Mouse (Mus musculus) CH12.LX (cell line): ENCODE measurements around the gene 4933427D14Rik. TPM values are rescaled to one million over a fixed set of nuclear protein-coding genes. Genes with fewer than 3 reads are reported as not detected.

Source experiments
- DNase-seq: peaks from one replicate; pipeline ENCODE4 v3.0.0-alpha.2; 2013; ENCODE audit errors: extremely low read depth
- H3K27ac ChIP-seq: 2 replicates; pipeline ENCODE4 v1.5.1; 2012; ENCODE audit warnings: low read depth, mild to moderate bottlenecking, control low read depth, moderate library complexity; ENCODE audit not compliant: insufficient read depth
- H3K27me3 ChIP-seq: replicated peaks from 2 replicates; pipeline ENCODE3; 2012; ENCODE audit warnings: inconsistent platforms
- H3K36me3 ChIP-seq, 2 experiments: replicated peaks in 1 of 2; 2 replicates each; pipeline versions ENCODE3 to v1.6.1; 2012; ENCODE audit warnings: inconsistent platforms in 1 of 2, low read length in 1 of 2, mild to moderate bottlenecking in 1 of 2, mixed read lengths in 1 of 2, moderate library complexity in 1 of 2; ENCODE audit not compliant: control insufficient read depth in 1 of 2, insufficient read depth in 1 of 2
- H3K4me1 ChIP-seq, 2 experiments: 2 replicates each; pipeline ENCODE4 v1.6.1; 2012; ENCODE audit warnings: inconsistent platforms in 1 of 2, moderate library complexity in 1 of 2; ENCODE audit not compliant: insufficient read depth in 2 of 2, control insufficient read depth in 1 of 2
- H3K4me2 ChIP-seq: 2 replicates; pipeline ENCODE4 v1.6.1; 2012; ENCODE audit warnings: low read depth, mild to moderate bottlenecking, control low read depth; ENCODE audit not compliant: poor library complexity, insufficient read depth, severe bottlenecking
- H3K4me3 ChIP-seq, 3 experiments: fragments of 150-350 bp in 1 of 3; sonication (generic) in 1 of 3; replicated peaks in 1 of 3; 2 replicates each; pipeline versions ENCODE3 to v1.5.1; 2011 to 2012; ENCODE audit warnings: low read depth in 2 of 3, low read length in 2 of 3, mild to moderate bottlenecking in 2 of 3, moderate library complexity in 2 of 3, control low read depth in 1 of 3, improper control_type of control experiment in 1 of 3, inconsistent platforms in 1 of 3, mixed read lengths in 1 of 3; ENCODE audit not compliant: poor library complexity in 1 of 3
- H3K79me2 ChIP-seq: replicated peaks from 2 replicates; pipeline ENCODE4 v1.6.1; 2012; ENCODE audit warnings: mild to moderate bottlenecking, moderate library complexity; ENCODE audit not compliant: control insufficient read depth, poor library complexity, insufficient read depth, severe bottlenecking; ENCODE audit errors: extremely low read depth
- H3K9ac ChIP-seq: 2 replicates; pipeline ENCODE4 v1.6.1; 2012; ENCODE audit warnings: low read depth, mild to moderate bottlenecking, control low read depth, moderate library complexity; ENCODE audit not compliant: insufficient read depth
- H3K9me3 ChIP-seq: replicated peaks from 2 replicates; pipeline ENCODE3; 2012; ENCODE audit warnings: low read length, inconsistent platforms, mixed read lengths
- CHD1 ChIP-seq: IDR thresholded peaks from 2 replicates; pipeline ENCODE4 v1.6.1; 2012; ENCODE audit warnings: low read depth, low read length, improper control_type of control experiment, inconsistent platforms
- HCFC1 ChIP-seq: IDR thresholded peaks from 2 replicates; pipeline ENCODE4 v1.6.1; 2012; ENCODE audit warnings: low read depth, mild to moderate bottlenecking, inconsistent platforms, low read length, improper control_type of control experiment
- MAX ChIP-seq: IDR thresholded peaks from 2 replicates; pipeline ENCODE4 v1.6.1; 2011; ENCODE audit warnings: low read length, improper control_type of control experiment
- MXI1 ChIP-seq: IDR thresholded peaks from 2 replicates; pipeline ENCODE4 v1.6.1; 2011; ENCODE audit warnings: mild to moderate bottlenecking, low read depth, low read length, improper control_type of control experiment
- NELFE ChIP-seq: IDR thresholded peaks from 2 replicates; pipeline ENCODE4 v1.6.1; 2011; ENCODE audit warnings: low read depth, low read length, improper control_type of control experiment
- POLR2A ChIP-seq: IDR thresholded peaks from 2 replicates; pipeline ENCODE4 v1.6.1; 2011; ENCODE audit warnings: low read depth, mild to moderate bottlenecking, improper control_type of control experiment, low read length
- POLR2AphosphoS2 ChIP-seq: IDR thresholded peaks from 2 replicates; pipeline ENCODE4 v1.6.1; 2011; ENCODE audit warnings: low read depth, low read length, improper control_type of control experiment
- SIN3A ChIP-seq: IDR thresholded peaks from 2 replicates; pipeline ENCODE4 v1.6.1; 2012; ENCODE audit warnings: low read length, improper control_type of control experiment, inconsistent platforms
- ZMIZ1 ChIP-seq: IDR thresholded peaks from 2 replicates; pipeline ENCODE4 v1.6.1; 2012; ENCODE audit warnings: low read depth, mild to moderate bottlenecking, inconsistent platforms, low read length, improper control_type of control experiment
- ZNF384 ChIP-seq: IDR thresholded peaks from 2 replicates; pipeline ENCODE4 v1.6.1; 2012; ENCODE audit warnings: low read depth, low read length, improper control_type of control experiment, inconsistent platforms
- dilution Hi-C: fragments of 300-500 bp; cut with MboI; formaldehyde crosslinking; loops from 2 replicates; pipeline ENCODE4 v1.14.3; 2020; ENCODE audit warnings: low sequenced_read_pairs; ENCODE audit not compliant: extremely low pct_unique_long_range_greater_than_20kb, extremely low pct_ligation_motif_present
- in situ Hi-C: fragments of 300-500 bp; cut with MboI; formaldehyde crosslinking; loops from 3 replicates; pipeline ENCODE4 v1.14.3; 2019; ENCODE audit warnings: low sequenced_read_pairs, low pct_ligation_motif_present, low pct_unique_long_range_greater_than_20kb, mixed read lengths
- polyA plus RNA-seq: library from polyadenylated mRNA; unstranded; fragments of >175 nt; gene quantifications from 2 replicates; pipeline ENCODE4 v1.2.1, GENCODE M21; 2012; ENCODE audit warnings: low read depth; ENCODE audit not compliant: insufficient read length
- total RNA-seq, 2 experiments: library from RNA; depleted of rRNA; stranded (reverse); fragments of 300-350 nt in 1 of 2; fragments of >200 nt in 1 of 2; gene quantifications; 2 replicates each; pipeline ENCODE4 v1.2.3; 2012 to 2014

4933427D14Rik gene
- total and polyA plus RNA-seq, 3 experiments: 6.8 to 9.3 (median 7.8) TPM

DNA sequence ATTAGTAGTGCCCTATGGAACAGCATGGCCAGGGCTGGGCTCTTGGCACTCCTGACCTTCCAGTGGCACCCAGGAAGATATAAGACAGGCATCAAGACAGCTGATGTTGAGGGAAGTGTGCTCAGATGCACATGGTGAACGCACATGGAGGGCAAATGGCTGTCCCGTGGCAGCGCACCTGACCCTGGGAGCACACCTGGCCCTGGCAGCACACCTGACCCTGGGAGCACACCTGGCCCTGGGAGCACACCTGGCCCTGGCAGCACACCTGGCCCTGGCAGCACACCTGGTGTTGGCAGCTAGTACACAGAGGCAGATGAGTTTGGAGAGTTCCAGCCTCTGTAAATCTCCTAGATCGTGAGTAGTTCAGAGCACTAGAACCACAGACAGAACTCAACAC is 21.3 kb upstream of the 4933427D14Rik start:
- dilution Hi-C loops (no loop called here), in situ Hi-C loops (loop anchor here (10.0 kb wide), 1 partner anchor 86 kb away; the partner anchor contains the start of gene Fbxo39)
- no peaks in the 10 kb centered on the region for H3K36me3 ChIP-seq
- TF ChIP-seq POLR2A (no peak), MXI1 (no peak), NELFE (no peak), POLR2AphosphoS2 (no peak), ZNF384 (no peak), SIN3A (no peak), HCFC1 (no peak), ZMIZ1 (no peak), CHD1 (no peak), MAX (no peak)
- no peak overlapping the region for H3K27ac ChIP-seq
- no peak for DNase-seq
- no peaks in the 10 kb centered on the region for H3K9me3 ChIP-seq
- no peak overlapping the region for H3K4me3 ChIP-seq
- H3K9ac ChIP-seq: no peak overlapping the region
- H3K4me2 ChIP-seq: no peak overlapping the region
- peaks cover 0 to 5% of the 10 kb centered on the region in 2 experiments; a peak in 1 of 4 replicates for H3K4me1 ChIP-seq
- H3K27me3 ChIP-seq: peaks cover 53% of the 10 kb centered on the region
- no peaks in the 10 kb centered on the region for H3K79me2 ChIP-seq

GRCm38 (mm10) chr11:72226901-72227300 is 19.6 kb upstream of the 4933427D14Rik start:
- H3K79me2 ChIP-seq: no peaks in the 10 kb centered on the region
- peaks cover 41% of the 10 kb centered on the region for H3K27me3 ChIP-seq

DNA sequence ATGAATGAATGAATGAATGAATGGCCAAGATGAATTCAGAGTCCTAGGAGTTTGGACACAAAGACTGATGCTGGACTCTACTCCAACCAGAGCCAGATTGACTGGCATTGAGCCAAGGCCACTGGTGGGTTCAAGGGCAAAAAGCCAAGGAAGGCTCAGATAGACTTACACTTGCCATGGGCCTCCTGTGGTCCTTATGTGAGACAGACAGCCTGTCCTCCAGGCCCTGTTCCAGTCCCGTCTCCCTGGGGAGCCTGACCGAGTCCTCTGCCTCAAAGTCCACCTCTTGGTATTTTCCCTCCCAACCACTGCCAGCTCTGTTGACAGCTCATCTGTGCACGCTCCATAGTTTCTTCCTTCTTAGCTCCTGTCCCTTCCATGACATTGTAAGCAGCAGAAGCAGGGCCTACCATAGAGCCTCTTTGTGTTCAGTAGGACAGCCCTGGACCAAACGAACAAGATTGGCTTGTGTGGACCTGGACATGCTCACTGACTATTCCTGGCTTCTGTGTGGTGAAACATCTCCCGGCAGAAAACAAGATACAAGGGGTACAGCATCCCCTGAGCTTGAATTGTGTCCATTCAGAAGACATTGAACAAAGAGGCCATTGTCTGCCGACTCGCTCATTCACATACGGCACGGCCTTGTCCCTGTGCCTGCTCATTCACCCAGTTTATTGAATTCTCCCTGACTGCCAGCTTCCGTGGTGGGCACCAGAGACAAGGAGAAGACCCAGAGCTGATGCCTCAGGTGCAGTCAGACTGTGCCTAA is 18.9 kb upstream of the 4933427D14Rik start:
- Histone ChIP-seq H3K4me2 (no peak overlapping the region), H3K9ac (no peak overlapping the region), H3K4me1 (peaks cover 0 to 8% of the 10 kb centered on the region in 2 experiments; a peak in 1 of 4 replicates), H3K27me3 (peaks cover 34% of the 10 kb centered on the region), H3K9me3 (no peaks in the 10 kb centered on the region), H3K4me3 (no peak overlapping the region), H3K36me3 (no peaks in the 10 kb centered on the region), H3K79me2 (no peaks in the 10 kb centered on the region), H3K27ac (no peak overlapping the region)
- dilution Hi-C loops (no loop called here), in situ Hi-C loops (loop anchor here (10.0 kb wide), 1 partner anchor 89 kb away; the partner anchor contains the start of gene Fbxo39)
- no peak for DNase-seq
- no peak for TF ChIP-seq POLR2A
- TF ChIP-seq, all 38 proteins: peak for 0

More at GRCm38 (mm10) chr11:72226901-72227300, 19.6 kb upstream of the 4933427D14Rik start:
- no peak overlapping the region for H3K4me2 ChIP-seq
- H3K27ac ChIP-seq: no peak overlapping the region
- no peaks in the 10 kb centered on the region for H3K36me3 ChIP-seq
- no peak for DNase-seq
- TF ChIP-seq ZNF384: no peak
- H3K9me3 ChIP-seq: no peaks in the 10 kb centered on the region
- no peak overlapping the region for H3K9ac ChIP-seq
- H3K4me3 ChIP-seq: no peak overlapping the region
- in situ Hi-C loops: loop anchor here (10.0 kb wide), 1 partner anchor 88 kb away; the partner anchor contains the start of gene Fbxo39
- peaks cover 0 to 5% of the 10 kb centered on the region in 2 experiments; a peak in 1 of 4 replicates for H3K4me1 ChIP-seq
- dilution Hi-C loops: no loop called here
